Mouse (Mus musculus) bone marrow macrophage, adult 2 months (primary cell): Measurements from ENCODE around the gene Glod4.

ENCODE experiments used
- CTCF ChIP-seq: IDR thresholded peaks from 2 replicates; pipeline ENCODE4 v1.5.1; 2012; ENCODE audit warnings: low read depth, mild to moderate bottlenecking, low read length, moderate library complexity
- POLR2A ChIP-seq: IDR thresholded peaks from 2 replicates; pipeline ENCODE4 v1.6.1; 2012; ENCODE audit warnings: mild to moderate bottlenecking, low read depth, low read length, borderline replicate concordance

- TF ChIP-seq CTCF, result no peak
- no peak for TF ChIP-seq POLR2A
Observed at GRCm38 (mm10) chr11:76145169-76145568, 98.4 kb downstream of the Glod4 start.
